Comparison of ENCODE assay signal across 8 mouse cellular contexts in the genomic region with DNA sequence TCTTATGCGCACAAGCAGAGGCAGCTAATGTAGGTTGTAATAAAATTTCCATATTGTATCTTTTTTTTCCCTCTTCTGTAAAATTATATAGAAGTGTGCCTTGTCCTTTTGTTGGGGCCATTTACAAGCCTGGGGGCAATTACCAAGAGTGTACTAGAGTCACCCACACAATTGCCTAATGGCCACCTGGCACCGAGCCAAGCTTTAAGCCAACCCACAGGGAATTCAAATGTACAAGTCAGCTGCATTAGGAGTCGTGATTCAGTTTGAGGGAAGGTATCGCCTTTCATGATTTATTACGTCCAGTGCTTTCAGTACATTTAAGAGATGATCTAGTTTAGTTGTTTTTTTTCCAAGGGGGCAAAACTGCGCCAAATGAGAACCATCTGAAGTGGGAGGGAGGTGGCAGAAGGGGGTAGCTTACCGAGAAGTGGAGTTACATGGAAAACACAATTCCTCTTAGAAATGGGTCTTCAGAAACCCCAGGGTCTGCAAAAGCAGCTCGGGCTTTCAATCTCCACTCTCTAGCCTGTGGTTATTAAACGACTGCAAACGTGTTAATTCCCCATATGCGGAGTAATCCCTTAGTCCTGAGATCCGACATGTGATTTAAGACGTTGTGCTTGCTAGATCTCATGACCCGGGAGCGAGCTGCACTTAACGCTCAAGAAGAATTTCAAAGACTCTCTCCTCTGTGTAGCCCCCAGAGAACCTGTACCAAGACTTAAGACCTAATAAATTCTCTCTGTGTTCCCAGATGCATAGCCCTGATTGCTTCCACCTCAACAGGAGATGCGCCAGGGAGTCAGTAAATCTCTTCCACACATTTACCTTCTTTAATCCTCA.
DNase-seq lines count a peak whose midpoint lies in the region; ATAC-seq and TF ChIP-seq lines count a peak whose summit lies in the region.
"Had no signal": no experiment of that assay in that cellular context is flagged by ENCODE, and none has a peak within 500 bp of the region (broad histone marks: within the 10 kb centered on the region; RNA-seq: fewer than 3 reads in every experiment).

No protein-coding gene starts in this region.

- no peak overlapping the region for H3K9ac ChIP-seq in lung, postnatal 0 days (replicated peaks; ENCODE audit: low read depth)
- no peak overlapping the region for H3K9ac ChIP-seq in embryonic facial prominence, embryonic 11.5 days (replicated peaks; ENCODE audit: low read length)
- no peak overlapping the region for H3K9ac ChIP-seq in hindbrain, embryonic 13.5 days

- no peaks in the 10 kb centered on the region for H3K27me3 ChIP-seq in lung, postnatal 0 days (replicated peaks; ENCODE audit: insufficient read depth, low read length)
- H3K27me3 ChIP-seq in embryonic facial prominence, embryonic 11.5 days (ENCODE audit: control insufficient read depth, insufficient read depth, low read length): no peaks in the 10 kb centered on the region
- no peaks in the 10 kb centered on the region for H3K27me3 ChIP-seq in hindbrain, embryonic 13.5 days

- no peak for TF ChIP-seq EP300 in lung, postnatal 0 days (IDR thresholded peaks at IDR 0.05)

- no peak for TF ChIP-seq CTCF in lung, postnatal 0 days (IDR thresholded peaks at IDR 0.05)

- no peak overlapping the region for H3K4me3 ChIP-seq in lung, postnatal 0 days (ENCODE audit: low read depth, low read length)
- no peak overlapping the region for H3K4me3 ChIP-seq in embryonic facial prominence, embryonic 11.5 days (ENCODE audit: low read depth, low read length)
- H3K4me3 ChIP-seq in hindbrain, embryonic 13.5 days: no peak overlapping the region

- no peak for ATAC-seq in lung, postnatal 0 days
- ATAC-seq in embryonic facial prominence, embryonic 11.5 days (replicated peaks; ENCODE audit: insufficient number of reproducible peaks, low FRiP score, low TSS enrichment, low read depth): peak; percentile 93
- peak; percentile 73; the same call in 1 of the 2 replicates for ATAC-seq in hindbrain, embryonic 13.5 days (ENCODE audit: low FRiP score)
- no peak for ATAC-seq in erythroid progenitor cell, adult 5-6 weeks (replicated peaks; ENCODE audit: low FRiP score, poor library complexity, severe bottlenecking)

- H3K27ac ChIP-seq in lung, postnatal 0 days (ENCODE audit: low read length): no peak overlapping the region
- no peak overlapping the region for H3K27ac ChIP-seq in embryonic facial prominence, embryonic 11.5 days (replicated peaks; ENCODE audit: low read depth, low read length)
- H3K27ac ChIP-seq in hindbrain, embryonic 13.5 days: peak overlapping the region; percentile 44

- 67% methylated on average over 17 of the region's 17 CpGs for WGBS in lung, postnatal 0 days
- WGBS in embryonic facial prominence, embryonic 11.5 days: 45% methylated on average over 17 of the region's 17 CpGs
- WGBS in hindbrain, embryonic 13.5 days: 49% methylated on average over 17 of the region's 17 CpGs

- peak; percentile 18 for DNase-seq in lung, postnatal 0 days (ENCODE audit: low spot score)
- no peak for DNase-seq in lung, postnatal 10 days
- DNase-seq in embryonic facial prominence, embryonic 11.5 days (ENCODE audit: low spot score): peak; percentile 81
- peak; percentile 75 for DNase-seq in retina, embryonic 14.5 days (ENCODE audit: low spot score)
- DNase-seq in left cerebral cortex, adult 18-20 months (ENCODE audit: low spot score in 2 of 2): no peak
- DNase-seq: cerebellum, adult 11 months had no signal

- no peaks in the 10 kb centered on the region for H3K4me1 ChIP-seq in lung, postnatal 0 days (ENCODE audit: insufficient read depth, low read depth, low read length)
- H3K4me1 ChIP-seq in embryonic facial prominence, embryonic 11.5 days (ENCODE audit: control insufficient read depth, insufficient read depth, low read length): no peaks in the 10 kb centered on the region
- H3K4me1 ChIP-seq in hindbrain, embryonic 13.5 days (replicated peaks): peaks cover 14% of the 10 kb centered on the region

- no peak overlapping the region for H3K4me2 ChIP-seq in lung, postnatal 0 days (replicated peaks; ENCODE audit: low read depth, low read length)
- H3K4me2 ChIP-seq in embryonic facial prominence, embryonic 11.5 days (ENCODE audit: low read depth, low read length): no peak overlapping the region
- no peak overlapping the region for H3K4me2 ChIP-seq in hindbrain, embryonic 13.5 days

- H3K9me3 ChIP-seq in lung, postnatal 0 days (ENCODE audit: low read length): no peaks in the 10 kb centered on the region
- no peaks in the 10 kb centered on the region for H3K9me3 ChIP-seq in embryonic facial prominence, embryonic 11.5 days (replicated peaks; ENCODE audit: control insufficient read depth, low read length)
- H3K9me3 ChIP-seq in hindbrain, embryonic 13.5 days: no peaks in the 10 kb centered on the region

- H3K36me3 ChIP-seq in lung, postnatal 0 days (ENCODE audit: insufficient read depth, low read length): no peaks in the 10 kb centered on the region
- H3K36me3 ChIP-seq in embryonic facial prominence, embryonic 11.5 days (replicated peaks; ENCODE audit: control insufficient read depth, insufficient read depth, low read depth, low read length): no peaks in the 10 kb centered on the region
- no peaks in the 10 kb centered on the region for H3K36me3 ChIP-seq in hindbrain, embryonic 13.5 days

Comparison
In these comparisons a context has a peak if more than half of its experiments do, and no peak if none do; other contexts are left out.
1. DNase-seq: peak in lung, postnatal 0 days (single experiment), embryonic facial prominence, embryonic 11.5 days (single experiment) and retina, embryonic 14.5 days (single experiment); none in lung, postnatal 10 days (single experiment) and left cerebral cortex, adult 18-20 months (0 of 2).
2. ATAC-seq: peak in embryonic facial prominence, embryonic 11.5 days (single experiment) and hindbrain, embryonic 13.5 days (single experiment); none in lung, postnatal 0 days (single experiment) and erythroid progenitor cell, adult 5-6 weeks (single experiment).